Mouse (Mus musculus): ENCODE results near the gene Ror2. TPM values are rescaled to one million over a fixed set of nuclear protein-coding genes. Genes with fewer than 3 reads are reported as not detected.

Ror2 gene
- total RNA-seq, 1 experiment from 2014 or later, result not detected

Other genes with a start within 250 kb of the Ror2 start
- 59.4 to 86.7 TPM (median 74.0 TPM) in 3 replicates for gene Sptlc1, start 91.3 kb upstream of the Ror2 start, total RNA-seq (2017)
- gene Msx2, start 186.9 kb upstream of the Ror2 start, total RNA-seq (2017), result not detected in 3 replicates

Measured in monocyte, adult 5-6 weeks (primary cell).